Mouse (Mus musculus) MEL (cell line): ENCODE results near the gene Med4. TPM values are rescaled to one million over a fixed set of nuclear protein-coding genes. Genes with fewer than 3 reads are reported as not detected.

Experiments
- DNase-seq: peaks from one replicate; pipeline ENCODE4 v3.0.0; 2011; ENCODE audit warnings: low read depth, low spot score
- H3K27ac ChIP-seq: 2 replicates; pipeline ENCODE4 v1.5.1; 2012; ENCODE audit warnings: low read depth, mild to moderate bottlenecking, control low read depth, low read length, moderate library complexity; ENCODE audit not compliant: control insufficient read depth
- H3K27me3 ChIP-seq, 2 experiments: fragments of 150-350 bp in 1 of 2; sonication (generic) in 1 of 2; 2 replicates each; pipeline ENCODE4 v1.6.1; 2012; ENCODE audit warnings: low read length in 2 of 2, mild to moderate bottlenecking in 2 of 2, improper control_type of control experiment in 1 of 2, moderate library complexity in 1 of 2; ENCODE audit not compliant: insufficient read depth in 2 of 2, control insufficient read depth in 1 of 2
- H3K36me3 ChIP-seq, 2 experiments: 2 replicates each; pipeline ENCODE4 v1.6.1; 2012 to 2014; ENCODE audit warnings: low read length in 2 of 2, improper control_type of control experiment in 1 of 2, inconsistent platforms in 1 of 2, mild to moderate bottlenecking in 1 of 2; ENCODE audit not compliant: insufficient read depth in 2 of 2, control insufficient read depth in 1 of 2
- H3K4me1 ChIP-seq, 2 experiments: fragments of 150-350 bp in 1 of 2; sonication (generic) in 1 of 2; 2 replicates each; pipeline ENCODE4 v1.6.1; 2012; ENCODE audit warnings: low read length in 2 of 2, improper control_type of control experiment in 1 of 2, mild to moderate bottlenecking in 1 of 2; ENCODE audit not compliant: insufficient read depth in 2 of 2, control insufficient read depth in 1 of 2
- H3K4me3 ChIP-seq, 2 experiments: fragments of 150-350 bp in 1 of 2; sonication (generic) in 1 of 2; 2 replicates each; pipeline ENCODE4 v1.5.1; 2012; ENCODE audit warnings: low read depth in 2 of 2, low read length in 2 of 2, mild to moderate bottlenecking in 2 of 2, moderate library complexity in 2 of 2, control low read depth in 1 of 2, improper control_type of control experiment in 1 of 2; ENCODE audit not compliant: control insufficient read depth in 1 of 2, insufficient read depth in 1 of 2
- H3K79me2 ChIP-seq: 2 replicates; pipeline ENCODE4 v1.6.1; 2012; ENCODE audit warnings: mild to moderate bottlenecking, low read length, moderate library complexity; ENCODE audit not compliant: control insufficient read depth, poor library complexity, insufficient read depth
- H3K9ac ChIP-seq: 2 replicates; pipeline ENCODE4 v1.6.1; 2012; ENCODE audit warnings: low read depth, mild to moderate bottlenecking, control low read depth, low read length, moderate library complexity; ENCODE audit not compliant: control insufficient read depth, poor library complexity, severe bottlenecking
- H3K9me3 ChIP-seq: fragments of 150-350 bp; sonication (generic); replicated peaks from 2 replicates; pipeline ENCODE4 v1.6.1; 2012; ENCODE audit warnings: mild to moderate bottlenecking, low read length, improper control_type of control experiment, moderate library complexity; ENCODE audit not compliant: insufficient read depth
- BHLHE40 ChIP-seq: IDR thresholded peaks from 2 replicates; pipeline ENCODE4 v1.6.1; 2012; ENCODE audit warnings: low read depth, mild to moderate bottlenecking, inconsistent platforms, low read length, improper control_type of control experiment, borderline replicate concordance
- CHD1 ChIP-seq: IDR thresholded peaks from 2 replicates; pipeline ENCODE4 v1.6.1; 2012; ENCODE audit warnings: low read depth, mild to moderate bottlenecking, inconsistent platforms, low read length, improper control_type of control experiment
- CTCF ChIP-seq, 3 experiments: IDR thresholded peaks in 2 of 3; conservative IDR thresholded peaks in 1 of 3; 2 replicates each; pipeline ENCODE4 v1.5.1; 2011 to 2012; ENCODE audit warnings: low read length in 3 of 3, low read depth in 2 of 3, mild to moderate bottlenecking in 2 of 3, improper control_type of control experiment in 1 of 3, inconsistent platforms in 1 of 3, mixed read lengths in 1 of 3, moderate library complexity in 1 of 3; ENCODE audit not compliant: control insufficient read depth in 1 of 3, insufficient read depth in 1 of 3, poor library complexity in 1 of 3, severe bottlenecking in 1 of 3
- E2F4 ChIP-seq: IDR thresholded peaks from 2 replicates; pipeline ENCODE4 v1.6.1; 2011; ENCODE audit warnings: low read depth, low read length, improper control_type of control experiment, borderline replicate concordance
- EP300 ChIP-seq, 2 experiments: IDR thresholded peaks; 2 replicates each; pipeline ENCODE4 v1.6.1; 2011; ENCODE audit warnings: improper control_type of control experiment in 2 of 2, low read length in 2 of 2, low read depth in 1 of 2, mild to moderate bottlenecking in 1 of 2
- ETS1 ChIP-seq: IDR thresholded peaks from 2 replicates; pipeline ENCODE4 v1.6.1; 2012; ENCODE audit warnings: low read depth, mild to moderate bottlenecking, inconsistent platforms, low read length, improper control_type of control experiment, moderate library complexity
- HCFC1 ChIP-seq: IDR thresholded peaks from 2 replicates; pipeline ENCODE4 v1.6.1; 2012; ENCODE audit warnings: low read depth, mild to moderate bottlenecking, inconsistent platforms, low read length, improper control_type of control experiment, moderate library complexity
- MAZ ChIP-seq: IDR thresholded peaks from 2 replicates; pipeline ENCODE4 v1.6.1; 2012; ENCODE audit warnings: low read depth, mild to moderate bottlenecking, inconsistent platforms, low read length, improper control_type of control experiment
- MXI1 ChIP-seq: IDR thresholded peaks from 2 replicates; pipeline ENCODE4 v1.6.1; 2011; ENCODE audit warnings: mild to moderate bottlenecking, low read depth, low read length, improper control_type of control experiment
- POLR2A ChIP-seq, 2 experiments: IDR thresholded peaks; 2 replicates each; pipeline ENCODE4 v1.6.1; 2011 to 2012; ENCODE audit warnings: low read length in 2 of 2, mild to moderate bottlenecking in 2 of 2, control low read depth in 1 of 2, improper control_type of control experiment in 1 of 2, low read depth in 1 of 2, moderate library complexity in 1 of 2; ENCODE audit not compliant: control insufficient read depth in 1 of 2, insufficient read depth in 1 of 2, poor library complexity in 1 of 2
- RAD21 ChIP-seq: IDR thresholded peaks from 2 replicates; pipeline ENCODE4 v1.6.1; 2011; ENCODE audit warnings: mild to moderate bottlenecking, low read depth, low read length, improper control_type of control experiment
- RCOR1 ChIP-seq: IDR thresholded peaks from 2 replicates; pipeline ENCODE4 v1.6.1; 2012; ENCODE audit warnings: low read depth, mild to moderate bottlenecking, inconsistent platforms, low read length, improper control_type of control experiment
- SIN3A ChIP-seq: IDR thresholded peaks from 2 replicates; pipeline ENCODE4 v1.6.1; 2012; ENCODE audit warnings: low read length, improper control_type of control experiment, inconsistent platforms
- TCF12 ChIP-seq: IDR thresholded peaks from 2 replicates; pipeline ENCODE4 v1.6.1; 2014; ENCODE audit warnings: low read depth, mild to moderate bottlenecking, inconsistent platforms, low read length, improper control_type of control experiment, moderate library complexity
- USF1 ChIP-seq: IDR thresholded peaks from 2 replicates; pipeline ENCODE4 v1.6.1; 2014; ENCODE audit warnings: low read depth, mild to moderate bottlenecking, inconsistent platforms, low read length, improper control_type of control experiment, moderate library complexity
- ZKSCAN1 ChIP-seq: IDR thresholded peaks from 2 replicates; pipeline ENCODE4 v1.6.1; 2012; ENCODE audit warnings: low read depth, mild to moderate bottlenecking, inconsistent platforms, low read length, improper control_type of control experiment, moderate library complexity
- ZMIZ1 ChIP-seq: IDR thresholded peaks from 2 replicates; pipeline ENCODE4 v1.6.1; 2012; ENCODE audit warnings: low read depth, mild to moderate bottlenecking, inconsistent platforms, low read length, improper control_type of control experiment, moderate library complexity
- polyA plus RNA-seq, 2 experiments: library from polyadenylated mRNA; stranded (reverse) in 1 of 2; unstranded in 1 of 2; fragments of >175 nt in 1 of 2; fragments of >200 nt in 1 of 2; gene quantifications; 2 replicates each; pipeline versions ENCODE4 v1.2.1 to v1.2.4; 2012; ENCODE audit warnings: low replicate concordance in 2 of 2, low read depth in 1 of 2; ENCODE audit not compliant: insufficient read length in 2 of 2, insufficient read depth in 1 of 2, missing spikeins in 1 of 2
- total RNA-seq: library from RNA; depleted of rRNA; stranded (reverse); fragments of 300-350 nt; gene quantifications from 2 replicates; pipeline ENCODE4 v1.2.3, GENCODE M21; 2012

The Med4 gene
- total and polyA plus RNA-seq, 3 experiments: 62.2 to 69.2 TPM; not detected in 1

- no peaks in the 10 kb centered on the region for H3K9me3 ChIP-seq
These were observed 6.4 kb upstream of the Med4 start for GRCm38 (mm10) chr14:73503237-73503933.

GRCm38 (mm10) chr14:73506283-73506682 lies 3.5 kb upstream of the Med4 start:
- Histone ChIP-seq H3K27me3 (0 out of 4 replicates have a peak, but pooled peaks cover 0 to 2% of the 10 kb centered on the region in 2 experiments), H3K4me3 (no peak overlapping the region)

More at GRCm38 (mm10) chr14:73503237-73503933, 6.4 kb upstream of the Med4 start:
- peaks cover 0 to 2% of the 10 kb centered on the region in 2 experiments; a peak in 1 of 4 replicates for H3K27me3 ChIP-seq
- H3K27ac ChIP-seq: no peak overlapping the region
- peaks cover 0 to 2% of the 10 kb centered on the region in 2 experiments; a peak in 2 of 4 replicates for H3K36me3 ChIP-seq
- no peaks in the 10 kb centered on the region for H3K79me2 ChIP-seq
- no peak overlapping the region for H3K9ac ChIP-seq
- DNase-seq: peak; percentile 17
- TF ChIP-seq USF1 (no peak), E2F4 (no peak), ZKSCAN1 (no peak), SIN3A (no peak), BHLHE40 (no peak), MAZ (no peak), ZMIZ1 (no peak), CTCF (IDR thresholded peaks at IDR 0.05 in 2 of 3, conservative IDR thresholded peaks at IDR 0.05 in 1 of 3; ENCODE audit: control insufficient read depth in 1 of 3, insufficient read depth in 1 of 3, low read depth in 2 of 3, low read length in 3 of 3, poor library complexity in 1 of 3, severe bottlenecking in 1 of 3) (no peak), CHD1 (no peak), ETS1 (no peak), RAD21 (no peak), EP300 (IDR thresholded peaks at IDR 0.05; ENCODE audit: low read depth in 1 of 2, low read length in 2 of 2) (no peak)
- peaks cover 3 to 14% of the 10 kb centered on the region in 2 experiments; a peak in 3 of 4 replicates for H3K4me1 ChIP-seq
- H3K4me3 ChIP-seq: no peak overlapping the region

More at GRCm38 (mm10) chr14:73506283-73506682, 3.5 kb upstream of the Med4 start:
- peaks cover 8 to 26% of the 10 kb centered on the region in 2 experiments for H3K4me1 ChIP-seq
- no peak for DNase-seq
- peaks cover 0 to 15% of the 10 kb centered on the region in 2 experiments; a peak in 2 of 4 replicates for H3K36me3 ChIP-seq
- H3K9me3 ChIP-seq: no peaks in the 10 kb centered on the region
- peaks cover 11% of the 10 kb centered on the region for H3K79me2 ChIP-seq
- TF ChIP-seq TCF12 (no peak), RAD21 (no peak), ETS1 (no peak), MXI1 (no peak), POLR2A (IDR thresholded peaks at IDR 0.05; ENCODE audit: control insufficient read depth in 1 of 2, insufficient read depth in 1 of 2, low read depth in 1 of 2, low read length in 2 of 2, poor library complexity in 1 of 2) (no peak), RCOR1 (no peak), HCFC1 (no peak)
- no peak overlapping the region for H3K9ac ChIP-seq
- no peak overlapping the region for H3K27ac ChIP-seq
